Mouse (Mus musculus) gastrocnemius, adult 8-10 months (tissue): ENCODE measurements around the gene Tnk1. TPM values are rescaled to one million over a fixed set of nuclear protein-coding genes. Genes with fewer than 3 reads are reported as not detected.
A peak's percentile ranks its signal among the peaks of the same experiment; 100 is the strongest.
"Not testable (repeated sequence)": the region's sequence is repeated elsewhere in the genome, so short reads cannot be mapped to it uniquely, and the experiment has no call there.

Experiments
- DNase-seq, 2 experiments: peaks; one replicate each; pipeline ENCODE4 v3.0.0; 2022; ENCODE audit warnings: low spot score in 2 of 2
- total RNA-seq, 4 experiments: library from RNA; stranded (reverse); gene quantifications; 2 replicates each; pipeline ENCODE4 v1.2.4; 2022

The Tnk1 gene
- total RNA-seq, 4 experiments from 2014 or later, result 0.31 TPM; not detected in 3

DNA sequence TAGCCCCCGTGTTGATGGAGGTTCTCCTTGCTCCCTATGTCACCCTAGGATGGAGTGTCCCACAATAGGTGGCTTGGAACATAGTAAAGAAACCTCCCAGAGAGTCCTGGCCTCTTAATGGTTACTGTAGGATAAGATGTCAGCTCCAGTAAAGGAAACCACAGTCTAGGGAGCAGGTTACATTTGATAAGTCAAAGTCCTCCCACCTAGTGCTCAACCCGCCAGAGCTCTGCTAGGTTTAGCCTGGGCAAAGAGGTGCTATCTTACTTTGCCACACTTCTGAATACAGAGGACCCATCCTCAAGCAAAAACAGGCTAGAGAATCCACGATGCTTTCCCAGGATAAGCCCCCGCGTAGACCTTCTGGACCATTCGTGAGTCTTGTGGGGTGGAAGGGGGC, 20.4 kb upstream of the Tnk1 start:
- DNase-seq, result no peak

DNA sequence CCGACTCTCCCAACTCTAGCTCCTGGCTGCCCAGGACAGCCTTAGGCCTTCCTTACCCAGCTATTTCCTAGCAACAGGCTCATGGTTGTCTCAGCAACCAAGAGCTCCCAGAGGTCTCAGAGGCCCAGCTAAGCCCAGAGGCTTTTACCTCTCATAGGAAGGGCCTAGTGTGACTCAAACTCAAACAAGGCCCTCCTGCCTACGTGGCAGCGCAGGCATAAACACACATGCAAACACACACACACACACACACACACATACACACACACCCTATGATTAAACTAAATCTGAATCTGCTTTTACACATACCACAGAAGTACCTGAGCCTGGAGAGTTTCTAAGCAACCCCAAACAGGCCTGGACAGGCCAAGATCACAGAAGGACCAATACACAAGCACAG, 19.9 kb upstream of the Tnk1 start:
- DNase-seq, result no peak

GRCm38 (mm10) chr11:69877878-69878277, 19.3 kb upstream of the Tnk1 start, which contains the start of gene Tmem95:
Tmem95 (minus strand) TSS chr11:69878018.
- DNase-seq, result no peak

DNA sequence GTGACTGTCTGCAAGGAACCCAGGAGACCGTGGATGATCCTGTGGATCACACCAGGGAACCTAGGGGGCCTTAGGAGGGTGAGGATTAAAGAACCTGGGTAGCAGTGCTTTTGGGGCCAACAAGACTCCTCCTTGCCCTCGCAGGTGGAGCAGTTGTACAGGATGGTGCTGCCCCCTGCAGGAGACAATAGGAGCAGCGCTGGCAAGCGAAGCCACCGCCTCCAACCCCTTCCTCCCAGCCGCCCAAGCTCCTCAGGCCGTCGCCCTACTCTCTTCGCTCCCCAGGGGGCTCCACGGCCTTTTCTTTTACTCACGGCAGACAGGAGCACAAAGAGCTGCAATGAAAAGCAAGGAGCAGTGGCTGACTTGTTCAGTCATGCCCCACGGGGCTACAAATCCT, 18.3 kb upstream of the Tnk1 start:
- DNase-seq, result peak; percentile 54 to 67

- DNase-seq, result no peak
Observed at GRCm38 (mm10) chr11:69876186-69876585, 17.7 kb upstream of the Tnk1 start.

DNA sequence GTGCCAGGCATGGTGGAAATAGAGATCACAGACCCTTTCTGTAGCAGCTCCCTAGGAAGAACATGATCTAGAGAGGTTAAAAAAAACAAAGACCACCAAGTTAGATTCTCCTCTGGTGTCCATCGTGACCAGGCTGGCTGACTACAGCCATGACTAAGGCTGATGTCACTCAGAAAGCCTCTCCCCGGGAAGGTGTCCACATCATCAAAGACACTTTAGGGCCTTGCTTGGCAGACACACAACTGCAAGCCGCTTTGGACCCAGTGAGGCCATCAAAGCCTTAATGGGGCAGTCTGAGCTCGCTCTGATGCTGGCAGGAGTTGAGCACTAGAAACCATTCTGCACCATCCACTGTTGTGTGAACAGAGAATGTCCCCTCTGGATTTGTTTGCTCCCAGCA, 13.9 kb upstream of the Tnk1 start:
- DNase-seq, result no peak

GRCm38 (mm10) chr11:69871822-69872221, 13.3 kb upstream of the Tnk1 start:
- no peak for DNase-seq

GRCm38 (mm10) chr11:69870289-69871069, 11.9 kb upstream of the Tnk1 start:
- no peak for DNase-seq

DNA sequence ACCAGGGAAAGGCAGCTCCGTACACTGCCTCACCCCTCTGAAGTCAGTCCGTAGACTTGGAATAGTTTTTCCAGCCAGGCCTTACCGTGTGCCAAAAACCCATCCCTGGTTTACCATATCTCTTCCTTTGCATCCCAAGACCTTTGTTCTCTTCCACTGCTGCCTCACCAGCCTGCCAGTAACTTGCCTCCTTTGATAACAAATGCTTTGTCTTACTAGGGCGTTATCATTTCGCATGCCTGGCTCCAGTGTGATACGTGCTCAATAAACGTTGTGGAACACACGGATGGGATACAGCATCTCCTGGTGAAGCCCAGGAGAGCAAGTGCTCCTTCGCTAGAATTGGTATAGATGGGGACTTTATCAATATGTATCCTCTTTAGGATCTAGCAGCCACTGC, 8.8 kb upstream of the Tnk1 start:
- DNase-seq, result no peak

DNA sequence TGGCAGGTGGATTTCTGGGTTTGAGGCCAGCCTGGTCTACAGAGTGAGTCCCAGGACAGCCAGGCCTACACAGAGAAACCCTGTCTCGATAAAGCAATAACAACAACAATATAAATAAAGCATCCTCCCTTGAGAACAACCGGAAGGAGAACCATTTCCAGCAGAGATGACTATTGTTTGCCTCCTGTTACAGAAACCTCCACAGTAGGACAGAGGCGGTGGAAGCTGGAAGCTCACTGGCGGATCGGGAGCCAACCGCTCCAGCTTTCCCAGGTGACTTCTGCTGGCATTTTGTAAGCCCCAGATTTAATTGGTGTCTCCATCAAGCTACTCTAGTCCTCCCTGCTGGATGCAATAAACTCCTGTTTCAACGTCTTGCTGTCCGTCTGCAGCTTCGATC, 7.0 kb upstream of the Tnk1 start:
- DNase-seq, result no peak

- no peak for DNase-seq
Observed at GRCm38 (mm10) chr11:69864138-69864860, 5.8 kb upstream of the Tnk1 start.

- not testable (repeated sequence) for DNase-seq
Observed at GRCm38 (mm10) chr11:69863729-69864128, 5.2 kb upstream of the Tnk1 start.

- no peak for DNase-seq
Observed at GRCm38 (mm10) chr11:69855347-69855746, 3.2 kb downstream of the Tnk1 start.

DNA sequence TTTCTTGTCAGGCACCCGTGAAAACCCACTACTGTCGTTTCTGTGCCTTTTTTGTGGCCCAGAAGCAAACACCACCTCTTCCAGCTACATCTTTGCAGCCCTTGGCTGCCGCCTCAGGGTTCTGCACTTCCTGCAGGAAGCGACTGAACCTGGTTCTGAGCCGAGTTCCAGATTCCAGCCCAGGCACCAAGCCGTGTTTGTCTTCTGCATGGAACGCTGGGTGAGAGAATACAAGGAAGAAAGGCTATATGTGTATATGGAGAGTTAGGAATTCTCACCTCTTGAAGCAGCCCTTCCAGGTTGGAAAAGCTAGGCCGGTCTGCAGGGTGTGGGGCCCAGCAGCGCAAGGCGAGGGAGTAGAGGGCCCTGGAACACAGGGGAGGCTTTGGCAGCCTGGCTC, 3.9 kb downstream of the Tnk1 start:
- no peak for DNase-seq

- DNase-seq, result no peak
Observed at GRCm38 (mm10) chr11:69853994-69854393, 4.5 kb downstream of the Tnk1 start.

DNA sequence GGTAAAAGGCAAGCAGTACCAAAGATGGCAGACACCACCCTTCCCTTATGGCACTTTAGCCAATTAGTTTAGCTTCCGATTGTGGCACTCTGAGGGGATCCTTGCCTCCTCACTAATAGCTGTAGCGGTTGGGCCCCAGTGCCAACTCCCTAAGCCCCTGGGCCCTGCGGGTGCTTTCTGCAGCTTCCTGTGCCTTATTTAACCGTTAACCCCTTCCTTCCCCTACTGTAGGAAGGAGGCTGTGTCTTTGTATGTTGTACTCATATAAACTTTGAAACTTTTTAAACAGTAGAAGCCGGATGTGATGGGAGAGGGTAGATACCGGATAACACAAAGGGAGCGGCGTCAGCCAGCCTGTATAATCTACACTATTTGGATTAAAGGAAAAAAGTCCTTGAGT, 7.8 kb downstream of the Tnk1 start:
- no peak for DNase-seq

- DNase-seq, result no peak
Observed at GRCm38 (mm10) chr11:69849884-69850283, 8.6 kb downstream of the Tnk1 start.

GRCm38 (mm10) chr11:69849128-69849527, 9.4 kb downstream of the Tnk1 start:
- DNase-seq, result no peak

GRCm38 (mm10) chr11:69848021-69848420, 10.5 kb downstream of the Tnk1 start:
- no peak for DNase-seq

GRCm38 (mm10) chr11:69846738-69847688, 11.5 kb downstream of the Tnk1 start:
- no peak for DNase-seq

DNA sequence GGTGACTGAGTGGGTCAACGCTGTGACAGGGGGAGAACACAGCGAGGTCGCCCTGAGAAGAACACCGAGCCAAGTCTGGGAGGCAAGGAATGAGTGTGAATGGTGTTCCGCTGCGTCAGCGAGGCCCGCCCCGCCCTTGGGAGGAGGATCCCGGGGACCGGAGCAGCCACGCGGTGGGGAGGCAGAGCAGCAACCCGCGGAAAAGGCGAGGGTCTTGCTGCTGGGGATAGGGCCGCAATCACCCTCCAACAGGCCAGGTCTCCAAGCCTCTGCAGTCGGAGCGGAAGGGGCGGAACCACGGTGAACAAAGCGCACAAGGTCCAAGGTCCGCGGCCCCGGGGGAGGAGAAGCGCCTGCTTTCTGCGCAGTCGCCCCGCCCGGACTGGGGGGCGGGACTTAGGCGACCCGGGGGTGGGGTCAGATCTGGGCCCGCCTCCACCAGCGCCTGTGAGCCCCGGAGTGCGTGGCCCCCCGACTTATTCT, 12.3 kb downstream of the Tnk1 start, which contains the start of gene Plscr3:
Plscr3 (plus strand) TSS at position 179 of the 483 bp plus-strand sequence.
- DNase-seq, result peak; percentile 86 to 88
